Mouse (Mus musculus): ENCODE measurements around the gene Samd5.

DNA sequence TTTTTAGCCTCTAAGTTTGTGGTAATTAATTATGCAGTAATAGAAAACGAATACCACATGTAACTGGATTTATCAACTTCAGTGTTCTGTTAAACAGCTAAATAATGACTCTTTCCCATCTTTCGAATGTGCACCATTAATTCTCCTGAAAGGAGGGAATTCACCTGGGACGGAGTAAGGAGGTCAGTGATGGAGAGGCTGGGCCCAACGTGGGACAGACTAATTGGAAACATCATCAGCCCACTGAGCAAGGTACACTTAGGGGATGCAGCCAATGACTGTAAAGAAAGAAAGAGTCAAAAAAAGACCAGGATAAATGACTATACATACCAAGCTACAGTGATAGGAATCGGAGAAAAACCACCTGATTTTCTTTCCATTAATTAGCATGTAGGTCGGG, 31.5 kb downstream of the Samd5 start:
- TF ChIP-seq CTCF (IDR thresholded peaks at IDR 0.05; ENCODE audit: insufficient read depth, low read depth, low read length): no peak
- TF ChIP-seq POLR2A (IDR thresholded peaks at IDR 0.05; ENCODE audit: insufficient read depth, low read depth, low read length): no peak

Data from olfactory bulb, adult 2 months (tissue).